Mouse (Mus musculus): ENCODE results near the gene Gpam.

Gene Gpam

GRCm38 (mm10) chr19:55139301-55139700 is 12.3 kb upstream of the Gpam start:
- peak; percentile 97 for DNase-seq (ENCODE audit: low spot score)

- peak; percentile 45 for DNase-seq (ENCODE audit: low spot score)
Observed at GRCm38 (mm10) chr19:55138506-55138905, 11.5 kb upstream of the Gpam start.

- DNase-seq (ENCODE audit: low spot score), result peak; percentile 73
Observed at GRCm38 (mm10) chr19:55137884-55138283, 10.8 kb upstream of the Gpam start.

GRCm38 (mm10) chr19:55136693-55137427 is 9.8 kb upstream of the Gpam start:
- peak; percentile 68 for DNase-seq (ENCODE audit: low spot score)

- peak; percentile 36 for DNase-seq (ENCODE audit: low spot score)
Observed at GRCm38 (mm10) chr19:55135918-55136317, 8.9 kb upstream of the Gpam start.

GRCm38 (mm10) chr19:55134521-55134920 is 7.5 kb upstream of the Gpam start:
- DNase-seq (ENCODE audit: low spot score), result no peak

- DNase-seq (ENCODE audit: low spot score), result no peak
Observed at GRCm38 (mm10) chr19:55132476-55132875, 5.4 kb upstream of the Gpam start.

GRCm38 (mm10) chr19:55131747-55132146 is 4.7 kb upstream of the Gpam start:
- peak; percentile 44 for DNase-seq (ENCODE audit: low spot score)

GRCm38 (mm10) chr19:55128469-55128868 is 1.4 kb upstream of the Gpam start:
- no peak for DNase-seq (ENCODE audit: low spot score)

GRCm38 (mm10) chr19:55125456-55125855 is 1.6 kb downstream of the Gpam start:
- no peak for DNase-seq (ENCODE audit: low spot score)

GRCm38 (mm10) chr19:55123001-55123536 is 4.0 kb downstream of the Gpam start:
- DNase-seq (ENCODE audit: low spot score), result no peak

GRCm38 (mm10) chr19:55122351-55122980 is 4.6 kb downstream of the Gpam start:
- no peak for DNase-seq (ENCODE audit: low spot score)

GRCm38 (mm10) chr19:55121836-55122235 is 5.2 kb downstream of the Gpam start:
- no peak for DNase-seq (ENCODE audit: low spot score)

GRCm38 (mm10) chr19:55120518-55121244 is 6.4 kb downstream of the Gpam start:
- no peak for DNase-seq (ENCODE audit: low spot score)

GRCm38 (mm10) chr19:55119541-55119940 is 7.5 kb downstream of the Gpam start:
- no peak for DNase-seq (ENCODE audit: low spot score)

- DNase-seq (ENCODE audit: low spot score), result no peak
Observed at GRCm38 (mm10) chr19:55117991-55118390, 9.0 kb downstream of the Gpam start.

- no peak for DNase-seq (ENCODE audit: low spot score)
Observed at GRCm38 (mm10) chr19:55117059-55117815, 9.8 kb downstream of the Gpam start.

- no peak for DNase-seq (ENCODE audit: low spot score)
Observed at GRCm38 (mm10) chr19:55115532-55115931, 11.5 kb downstream of the Gpam start.

GRCm38 (mm10) chr19:55114825-55115395 is 12.1 kb downstream of the Gpam start:
- no peak for DNase-seq (ENCODE audit: low spot score)

GRCm38 (mm10) chr19:55107896-55108295 is 19.1 kb downstream of the Gpam start:
- no peak for DNase-seq (ENCODE audit: low spot score)

- peak; percentile 84 for DNase-seq (ENCODE audit: low spot score)
Observed at GRCm38 (mm10) chr19:55105969-55106368, 21.1 kb downstream of the Gpam start.
